Mouse (Mus musculus): Measurements from ENCODE around the gene Tmem62. TPM values are rescaled to one million over a fixed set of nuclear protein-coding genes. Genes with fewer than 3 reads are reported as not detected.
"Not testable (repeated sequence)": the region's sequence is repeated elsewhere in the genome, so short reads cannot be mapped to it uniquely, and the experiment has no call there.

The Tmem62 gene
- polyA plus RNA-seq, 1 experiment, result 8.0 TPM

DNA sequence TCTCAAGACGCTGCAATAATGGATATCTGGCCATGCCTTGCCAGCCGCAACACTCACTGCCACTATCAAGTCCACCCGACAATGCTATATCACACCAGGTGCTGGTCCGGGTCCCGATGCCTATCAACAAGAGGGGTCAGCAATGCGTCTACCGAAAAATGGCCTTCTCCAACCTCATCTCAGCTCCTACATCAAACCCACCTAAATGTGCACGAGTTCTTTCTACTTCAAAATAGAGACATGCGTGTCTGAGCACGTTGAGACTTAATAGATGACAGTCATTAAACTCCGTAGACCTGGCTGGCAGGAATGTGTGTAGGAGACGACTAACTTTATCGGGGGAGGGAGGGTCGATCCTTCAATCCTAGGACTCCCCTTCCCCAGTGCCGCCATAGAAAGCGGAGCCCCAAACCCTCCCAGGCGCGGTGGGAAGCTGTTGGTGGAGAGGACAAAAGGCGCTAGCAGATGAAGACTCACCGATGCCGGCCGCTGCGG is 6.7 kb upstream of the Tmem62 start:
- TF ChIP-seq CTCF (IDR thresholded peaks at IDR 0.05; ENCODE audit: borderline replicate concordance, insufficient read depth, low read length) (no peak), POLR2A (IDR thresholded peaks at IDR 0.05; ENCODE audit: low read depth, low read length) (no peak)
- peak overlapping the region; percentile 97 for H3K4me3 ChIP-seq (ENCODE audit: insufficient read depth, low read length)
- peak overlapping the region; percentile 42 for H3K27ac ChIP-seq (ENCODE audit: insufficient read depth, low read length)
- no peaks in the 10 kb centered on the region; the same call in 1 of the 2 replicates for H3K4me1 ChIP-seq (ENCODE audit: control insufficient read depth, insufficient read depth, low read length)

- Histone ChIP-seq H3K27ac (ENCODE audit: insufficient read depth, low read length) (peak within 1 kb of the TSS; percentile 42), H3K4me1 (ENCODE audit: control insufficient read depth, insufficient read depth, low read length) (no peaks in the 10 kb centered on the region; the same call in 1 of the 2 replicates), H3K4me3 (ENCODE audit: insufficient read depth, low read length) (peak within 1 kb of the TSS; percentile 97)
- TF ChIP-seq POLR2A (IDR thresholded peaks at IDR 0.05; ENCODE audit: low read depth, low read length) (peak; percentile 94), CTCF (IDR thresholded peaks at IDR 0.05; ENCODE audit: borderline replicate concordance, insufficient read depth, low read length) (no peak)
These were observed 6.2 kb upstream of the Tmem62 start, which contains the start of gene Ubr1 for GRCm38 (mm10) chr2:120970559-120971080. Gene Ubr1 (minus strand): TSS chr2:120970715.

DNA sequence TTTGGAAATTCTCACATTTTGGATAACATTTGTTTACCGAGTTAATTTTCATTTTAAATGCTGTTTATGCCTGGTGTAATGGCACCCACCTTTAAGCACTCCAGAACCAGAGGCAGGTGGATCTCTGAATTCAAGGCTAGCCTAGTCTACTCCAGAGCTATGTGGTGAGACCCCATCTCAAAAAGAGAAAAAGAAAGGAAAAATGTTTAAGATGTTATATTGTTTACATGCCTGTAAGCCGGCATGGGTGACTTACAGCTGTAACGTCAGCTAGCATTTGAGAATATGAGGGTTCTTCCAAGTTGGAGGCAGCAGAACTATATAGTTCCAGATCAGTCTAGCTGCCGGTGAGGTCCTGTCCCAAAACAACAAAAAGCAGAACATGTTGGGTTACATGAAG is 5.1 kb upstream of the Tmem62 start:
- TF ChIP-seq POLR2A (IDR thresholded peaks at IDR 0.05; ENCODE audit: low read depth, low read length) (no peak), CTCF (IDR thresholded peaks at IDR 0.05; ENCODE audit: borderline replicate concordance, insufficient read depth, low read length) (no peak)
- Histone ChIP-seq H3K4me1 (ENCODE audit: control insufficient read depth, insufficient read depth, low read length) (no peaks in the 10 kb centered on the region; the same call in 1 of the 2 replicates), H3K4me3 (ENCODE audit: insufficient read depth, low read length) (no peak overlapping the region), H3K27ac (ENCODE audit: insufficient read depth, low read length) (no peak overlapping the region)

DNA sequence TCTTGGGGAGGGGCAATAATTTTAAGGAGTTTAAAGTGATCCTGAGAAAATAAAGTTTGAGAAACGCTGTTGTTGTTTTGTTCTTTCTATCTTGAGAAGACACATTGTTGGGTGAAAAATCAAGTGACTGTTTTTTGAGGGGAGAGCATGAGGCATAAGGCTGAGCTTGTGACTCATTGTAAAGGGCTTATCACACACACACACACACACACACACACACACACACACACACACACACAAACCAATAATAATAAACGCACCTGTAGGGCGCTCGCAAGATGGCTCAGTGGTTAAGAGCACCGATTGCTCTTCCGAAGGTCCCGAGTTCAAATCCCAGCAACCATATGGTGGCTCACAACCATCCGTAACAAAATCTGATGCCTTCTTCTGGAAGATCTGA is 4.6 kb upstream of the Tmem62 start:
- H3K4me3 ChIP-seq (ENCODE audit: insufficient read depth, low read length); H3K4me1 ChIP-seq (ENCODE audit: control insufficient read depth, insufficient read depth, low read length); H3K27ac ChIP-seq (ENCODE audit: insufficient read depth, low read length): not testable (repeated sequence)

- Histone ChIP-seq H3K4me1 (ENCODE audit: control insufficient read depth, insufficient read depth, low read length) (no peaks in the 10 kb centered on the region; the same call in 1 of the 2 replicates), H3K27ac (ENCODE audit: insufficient read depth, low read length) (no peak overlapping the region), H3K4me3 (ENCODE audit: insufficient read depth, low read length) (no peak overlapping the region)
- TF ChIP-seq CTCF (IDR thresholded peaks at IDR 0.05; ENCODE audit: borderline replicate concordance, insufficient read depth, low read length) (no peak), POLR2A (IDR thresholded peaks at IDR 0.05; ENCODE audit: low read depth, low read length) (no peak)
These were observed 3.9 kb upstream of the Tmem62 start for GRCm38 (mm10) chr2:120972964-120973363.

GRCm38 (mm10) chr2:120976308-120976707 is 509 bp upstream of the Tmem62 start:
- Histone ChIP-seq H3K4me3 (ENCODE audit: insufficient read depth, low read length) (no peak overlapping the region), H3K27ac (ENCODE audit: insufficient read depth, low read length) (no peak overlapping the region)
- no peak for TF ChIP-seq CTCF (IDR thresholded peaks at IDR 0.05; ENCODE audit: borderline replicate concordance, insufficient read depth, low read length)
- no peak for TF ChIP-seq POLR2A (IDR thresholded peaks at IDR 0.05; ENCODE audit: low read depth, low read length)

DNA sequence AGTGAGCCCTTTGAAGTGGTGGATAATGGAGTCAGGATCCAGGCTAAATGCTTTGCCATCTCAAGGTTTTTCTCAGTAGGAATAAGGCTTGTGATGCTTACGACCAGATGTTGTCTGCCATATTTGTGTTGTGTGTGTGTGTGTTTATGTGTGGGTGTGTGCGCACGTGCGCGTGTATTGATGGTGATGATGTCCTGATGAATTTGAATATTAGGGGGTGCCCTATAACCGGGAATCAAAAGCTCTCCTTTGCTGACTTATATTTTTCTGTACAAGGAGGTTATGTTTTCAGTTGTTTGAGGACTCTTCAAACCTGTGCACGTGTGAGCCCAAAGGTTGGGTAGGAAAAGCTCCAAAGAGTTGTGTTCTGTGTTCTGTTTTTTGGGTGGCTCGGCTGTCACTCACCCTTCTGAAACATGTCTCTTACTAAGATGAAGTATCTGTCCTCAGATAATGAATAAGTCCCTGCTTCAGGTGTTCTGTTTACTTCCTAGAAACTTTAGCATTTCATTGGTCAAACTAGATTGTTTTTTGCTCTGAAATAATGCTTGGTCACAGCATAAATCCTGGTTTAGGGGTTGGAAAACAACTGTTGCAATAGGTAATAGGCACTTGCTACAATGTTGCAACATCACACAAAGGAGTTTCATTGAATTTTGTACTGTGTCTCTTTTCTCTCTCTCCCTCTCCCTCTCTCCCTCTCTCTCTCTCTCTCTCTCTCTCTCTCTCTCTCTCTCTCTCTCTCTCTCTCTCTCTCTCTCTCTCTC is 1.3 kb downstream of the Tmem62 start:
- Histone ChIP-seq H3K27ac (ENCODE audit: insufficient read depth, low read length) (no peak overlapping the region), H3K4me3 (ENCODE audit: insufficient read depth, low read length) (peak overlapping the region; percentile 78; the same call in 1 of the 2 replicates), H3K4me1 (ENCODE audit: control insufficient read depth, insufficient read depth, low read length) (peaks cover 8% of the 10 kb centered on the region)
- TF ChIP-seq POLR2A (IDR thresholded peaks at IDR 0.05; ENCODE audit: low read depth, low read length), result no peak
- TF ChIP-seq CTCF (IDR thresholded peaks at IDR 0.05; ENCODE audit: borderline replicate concordance, insufficient read depth, low read length), result no peak

More at GRCm38 (mm10) chr2:120976308-120976707, 509 bp upstream of the Tmem62 start:
- H3K4me1 ChIP-seq (ENCODE audit: control insufficient read depth, insufficient read depth, low read length), result peaks cover 8% of the 10 kb centered on the region

- peaks cover 8% of the 10 kb centered on the region for H3K4me1 ChIP-seq (ENCODE audit: control insufficient read depth, insufficient read depth, low read length)
- no peak for TF ChIP-seq POLR2A (IDR thresholded peaks at IDR 0.05; ENCODE audit: low read depth, low read length)
- H3K27ac ChIP-seq (ENCODE audit: insufficient read depth, low read length), result no peak overlapping the region
- H3K4me3 ChIP-seq (ENCODE audit: insufficient read depth, low read length), result no peak overlapping the region
These were observed 1.8 kb downstream of the Tmem62 start for GRCm38 (mm10) chr2:120978693-120979037.

DNA sequence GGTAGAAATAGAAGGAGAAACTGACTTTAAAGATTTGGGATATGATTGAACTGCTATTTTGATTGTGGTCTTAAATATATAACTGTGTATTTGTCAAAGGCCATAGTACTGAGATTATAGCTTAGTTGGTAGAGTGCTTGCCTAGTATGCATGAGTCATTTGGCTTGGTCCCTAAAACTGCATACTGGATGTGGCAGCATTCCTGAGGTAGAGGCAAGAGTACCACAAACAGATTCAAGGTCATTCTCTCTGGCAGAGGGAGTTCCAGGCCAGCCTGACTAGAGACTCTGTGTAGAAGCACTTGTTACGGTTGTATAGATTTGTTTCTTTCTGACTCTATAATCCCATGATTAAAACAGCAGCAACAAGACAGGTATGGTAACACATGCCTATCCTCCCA is 3.0 kb downstream of the Tmem62 start:
- TF ChIP-seq CTCF (IDR thresholded peaks at IDR 0.05; ENCODE audit: borderline replicate concordance, insufficient read depth, low read length) (no peak), POLR2A (IDR thresholded peaks at IDR 0.05; ENCODE audit: low read depth, low read length) (no peak)

DNA sequence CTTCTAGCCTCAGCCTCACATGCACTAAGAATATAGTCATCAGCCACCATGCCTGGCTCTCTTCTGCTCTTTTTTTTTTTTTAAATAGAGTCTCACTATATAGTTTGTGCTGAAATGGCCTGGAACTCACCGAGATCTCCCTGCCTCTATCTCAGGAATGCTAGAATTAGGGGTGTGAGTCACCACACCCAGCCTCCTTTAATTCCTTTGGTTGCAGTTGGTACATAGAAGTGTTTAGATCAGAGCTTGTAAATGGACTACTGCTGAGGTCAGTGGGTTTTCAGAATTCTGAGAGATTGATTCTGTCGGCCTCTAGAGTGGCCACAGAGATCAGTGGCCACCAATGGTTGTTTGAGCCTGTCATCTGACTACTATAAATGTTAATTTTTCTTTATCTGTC is 4.0 kb downstream of the Tmem62 start:
- TF ChIP-seq POLR2A (IDR thresholded peaks at IDR 0.05; ENCODE audit: low read depth, low read length) (no peak), CTCF (IDR thresholded peaks at IDR 0.05; ENCODE audit: borderline replicate concordance, insufficient read depth, low read length) (no peak)
- Histone ChIP-seq H3K27ac (ENCODE audit: insufficient read depth, low read length) (peak overlapping the region; percentile 48; the same call in 1 of the 2 replicates), H3K4me1 (ENCODE audit: control insufficient read depth, insufficient read depth, low read length) (peaks cover 8% of the 10 kb centered on the region), H3K4me3 (ENCODE audit: insufficient read depth, low read length) (no peak overlapping the region)

More for the DNA sequence above, 3.0 kb downstream of the Tmem62 start:
- H3K27ac ChIP-seq (ENCODE audit: insufficient read depth, low read length), result peak overlapping the region; percentile 34; the same call in 1 of the 2 replicates
- peaks cover 8% of the 10 kb centered on the region for H3K4me1 ChIP-seq (ENCODE audit: control insufficient read depth, insufficient read depth, low read length)
- no peak overlapping the region for H3K4me3 ChIP-seq (ENCODE audit: insufficient read depth, low read length)
